Mouse (Mus musculus) Patski (cell line): ENCODE results near the gene She. TPM values are rescaled to one million over a fixed set of nuclear protein-coding genes. Genes with fewer than 3 reads are reported as not detected.

Source experiments
- ATAC-seq: fragments of 100-300 bp; one replicate; pipeline ENCODE4 v1.8.0; 2021
- CTCF ChIA-PET: fragments of 350-600 bp; sonication (Branson Sonifier 250); formaldehyde crosslinking; loops from one replicate; lab custom pipeline; 2022; ENCODE audit warnings: inconsistent platforms; lab: Charles Lee
- POLR2A ChIA-PET: fragments of 350-600 bp; sonication (Branson Sonifier 250); formaldehyde crosslinking; loops from one replicate; lab custom pipeline; 2022; ENCODE audit warnings: antibody characterized with exemption, inconsistent platforms; lab: Charles Lee
- DNase-seq: peaks from one replicate; pipeline ENCODE4 v3.0.0-alpha.2; 2011; ENCODE audit warnings: low read depth, low spot score
- H3K27me3 ChIP-seq: fragments of 371-371 bp; one replicate; pipeline ENCODE4 v1.5.1; 2021
- CTCF ChIP-seq: fragments of 100-300 bp; IDR thresholded peaks from one replicate; pipeline ENCODE4 v1.5.1; 2021
- in situ Hi-C: fragments of 300-500 bp; cut with MboI; formaldehyde crosslinking; loops from 3 replicates; pipeline ENCODE4 v1.11.1; 2018; ENCODE audit warnings: low pct_unique_long_range_greater_than_20kb, mixed read lengths
- polyA plus RNA-seq: library from polyadenylated mRNA; unstranded; gene quantifications from one replicate; pipeline ENCODE4 v1.2.3, GENCODE M21; 2021

She gene
- polyA plus RNA-seq, 1 experiment from 2014 or later: 0.03 TPM

GRCm38 (mm10) chr3:89814051-89814450 lies 17.1 kb upstream of the She start:
- H3K27me3 ChIP-seq: peaks cover 61% of the 10 kb centered on the region

DNA sequence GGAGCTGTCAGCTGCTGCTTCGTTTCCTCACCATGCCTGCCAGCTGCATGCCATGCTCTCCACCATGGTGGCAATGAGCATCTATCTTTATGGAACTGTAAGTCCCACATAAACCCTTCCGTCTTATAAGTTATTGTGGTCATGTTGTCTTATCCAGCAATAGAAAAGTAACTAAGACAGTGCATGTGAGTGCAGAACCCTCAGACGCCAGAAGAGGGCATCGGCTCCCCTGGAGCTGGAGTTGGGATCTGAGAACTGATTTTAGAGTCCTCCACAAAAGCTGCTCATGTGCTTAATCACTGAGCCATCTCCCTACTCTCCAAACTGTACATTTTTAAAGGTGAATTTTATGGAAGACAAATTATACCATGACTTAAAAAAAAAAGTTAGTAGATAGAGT lies 14.1 kb upstream of the She start:
- ChIA-PET POLR2A (no interaction called here), CTCF (interaction anchor here (0.6 to 4.6 kb wide), 9 partner anchors 9 to 147 kb away, joined by 3 to 20 read pairs (median 5); no protein-coding TSS in a partner anchor)
- DNase-seq (no peak), ATAC-seq (no peak)
- in situ Hi-C loops: loop anchor here (10.0 kb wide), 1 partner anchor 258 kb away; the partner anchor contains the start of gene Tpm3
- H3K27me3 ChIP-seq: peaks cover 56% of the 10 kb centered on the region
- TF ChIP-seq CTCF: peak; percentile 82

More at GRCm38 (mm10) chr3:89814051-89814450, 17.1 kb upstream of the She start:
- TF ChIP-seq CTCF: no peak
- no peak for DNase-seq
- in situ Hi-C loops: loop anchor here (10.0 kb wide), 1 partner anchor 261 kb away; the partner anchor contains the start of gene Tpm3
- ChIA-PET CTCF (interaction anchor here (0.9 to 4.6 kb wide), 5 partner anchors 11 to 263 kb away, joined by 3 to 20 read pairs (median 5); no protein-coding TSS in a partner anchor), POLR2A (no interaction called here)
- no peak for ATAC-seq

DNA sequence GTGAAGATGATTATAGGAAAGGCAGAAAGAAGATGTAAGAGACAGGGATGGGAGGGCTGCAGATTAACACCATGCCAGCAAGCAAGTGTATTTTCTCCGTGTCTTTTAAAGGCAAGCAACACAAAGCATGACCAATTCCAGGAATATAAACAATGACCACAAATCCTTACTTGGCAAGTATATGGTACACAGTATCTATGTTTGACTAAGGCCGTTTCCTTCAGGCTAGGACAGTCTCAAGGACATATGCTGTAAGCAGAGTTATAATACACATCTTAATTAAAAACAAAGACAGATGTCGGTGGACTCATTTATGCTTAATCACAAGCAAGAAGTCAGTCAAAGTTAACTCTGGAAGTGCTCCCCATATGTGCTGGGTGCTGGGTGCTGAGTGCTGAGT lies 12.6 kb upstream of the She start:
- POLR2A ChIA-PET: no interaction called here

DNA sequence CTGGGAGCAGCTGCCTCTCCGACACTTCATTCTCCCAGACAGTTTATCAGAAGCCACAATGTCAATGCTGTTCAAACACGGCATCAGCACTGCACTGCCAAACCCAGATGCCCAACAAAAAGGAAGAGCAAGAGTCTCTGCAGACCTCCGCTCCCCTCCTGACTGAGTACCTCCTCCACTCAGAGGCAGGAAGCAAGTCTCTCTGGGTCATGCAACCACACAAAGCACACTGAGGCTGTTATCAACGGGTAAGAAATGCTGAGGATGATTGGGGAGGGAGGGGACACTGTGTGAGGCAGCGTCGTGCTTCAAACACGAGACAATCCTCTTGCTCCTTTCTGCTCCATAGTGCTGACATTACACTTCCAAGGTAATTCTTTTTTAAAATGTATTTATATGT lies 11.3 kb upstream of the She start:
- CTCF ChIA-PET: no interaction called here
- POLR2A ChIA-PET: no interaction called here
- TF ChIP-seq CTCF: no peak
- DNase-seq (no peak), ATAC-seq (peak; percentile 24)
- H3K27me3 ChIP-seq: peaks cover 80% of the 10 kb centered on the region
- in situ Hi-C loops: loop anchor here (10.0 kb wide), 1 partner anchor 255 kb away; the partner anchor contains the start of gene Tpm3

More for the DNA sequence above, 12.6 kb upstream of the She start:
- TF ChIP-seq CTCF: no peak
- peaks cover 68% of the 10 kb centered on the region for H3K27me3 ChIP-seq
- in situ Hi-C loops: loop anchor here (10.0 kb wide), 1 partner anchor 256 kb away; the partner anchor contains the start of gene Tpm3
- ATAC-seq (no peak), DNase-seq (no peak)
- CTCF ChIA-PET: interaction anchor here (1.1 to 4.6 kb wide), 3 partner anchors 11 to 40 kb away, joined by 3 to 20 read pairs (median 13); no protein-coding TSS in a partner anchor

DNA sequence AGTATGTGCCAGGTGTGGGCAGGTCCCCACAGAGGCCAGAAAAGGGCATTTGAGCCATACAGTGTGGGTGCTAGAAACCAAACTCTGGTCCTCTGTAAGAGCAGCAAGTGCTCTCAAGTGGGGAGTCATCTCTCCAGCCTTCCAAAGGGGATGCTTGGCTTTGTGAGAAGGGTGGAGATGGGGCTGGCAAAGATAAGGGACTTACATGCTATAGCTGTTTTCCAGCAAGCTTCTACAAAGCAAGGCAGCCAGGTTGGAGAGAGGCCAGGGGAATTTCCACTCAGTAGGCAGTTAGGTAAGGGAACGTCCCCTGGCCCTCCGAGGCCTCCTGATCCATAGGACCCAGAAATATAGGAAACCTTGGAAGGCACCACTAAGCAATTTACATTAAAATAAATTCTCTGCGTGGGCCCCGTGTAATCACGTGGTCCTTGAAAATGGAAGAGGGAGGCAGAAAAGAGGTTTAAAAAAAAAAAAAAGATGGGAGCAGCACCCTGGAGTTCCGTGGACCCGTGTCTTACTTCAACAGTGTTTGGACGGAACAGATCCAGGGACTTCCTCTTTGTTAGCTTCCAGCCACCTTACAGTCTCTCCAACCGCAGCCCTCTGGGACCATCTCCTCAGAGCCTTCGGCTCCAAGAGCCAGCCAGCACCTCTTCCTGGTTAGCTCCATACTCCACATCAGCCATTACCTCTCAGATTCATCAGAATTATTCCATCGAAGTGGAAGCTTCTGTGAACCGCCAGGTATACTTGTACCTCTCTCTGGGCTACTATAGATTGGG lies 10.7 kb upstream of the She start:
- in situ Hi-C loops: no loop called here
- no peak for TF ChIP-seq CTCF
- ATAC-seq (no peak), DNase-seq (no peak)
- ChIA-PET CTCF (interaction anchor here (0.9 to 1.7 kb wide), 4 partner anchors 9 to 37 kb away, joined by 3 to 7 read pairs (median 4); no protein-coding TSS in a partner anchor), POLR2A (interaction anchor here (1.0 to 1.2 kb wide), 2 partner anchors 13 to 38 kb away, joined by 3 to 4 read pairs; no protein-coding TSS in a partner anchor)
- H3K27me3 ChIP-seq: peaks cover 78% of the 10 kb centered on the region

DNA sequence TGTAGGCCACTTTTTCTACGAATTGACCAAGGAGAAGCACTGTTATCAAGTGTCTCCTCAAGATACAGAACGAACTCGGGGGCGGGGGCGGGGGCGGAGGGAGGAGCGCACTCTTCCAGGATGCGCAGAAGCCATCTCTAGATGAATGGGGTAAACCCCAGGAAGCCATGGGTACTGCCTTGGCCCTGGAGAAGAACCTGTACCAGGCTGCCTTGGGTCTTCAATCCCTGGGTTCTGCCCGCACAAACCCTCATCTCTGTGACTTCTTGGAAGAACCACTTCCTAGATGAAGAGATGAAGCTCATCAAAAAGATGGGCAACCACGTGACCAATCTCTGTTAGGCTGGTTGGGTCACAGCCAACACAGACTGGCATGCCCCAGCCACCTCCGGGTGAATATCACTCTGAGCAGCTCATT lies 10.1 kb upstream of the She start:
- CTCF ChIA-PET: interaction anchor here (0.9 to 1.7 kb wide), 4 partner anchors 10 to 37 kb away, joined by 3 to 7 read pairs (median 4); no protein-coding TSS in a partner anchor
- in situ Hi-C loops: no loop called here
- POLR2A ChIA-PET: interaction anchor here (1.0 to 1.2 kb wide), 2 partner anchors 14 to 37 kb away, joined by 3 to 4 read pairs; no protein-coding TSS in a partner anchor
- H3K27me3 ChIP-seq: peaks cover 76% of the 10 kb centered on the region
- no peak for DNase-seq
- no peak for ATAC-seq
- no peak for TF ChIP-seq CTCF

GRCm38 (mm10) chr3:89821548-89822480 lies 9.4 kb upstream of the She start:
- in situ Hi-C loops: no loop called here
- H3K27me3 ChIP-seq: peaks cover 73% of the 10 kb centered on the region
- DNase-seq (no peak), ATAC-seq (no peak)
- no peak for TF ChIP-seq CTCF
- ChIA-PET CTCF (interaction anchor here (0.9 to 1.7 kb wide), 5 partner anchors 11 to 37 kb away, joined by 3 to 7 read pairs (median 3); no protein-coding TSS in a partner anchor), POLR2A (interaction anchor here (0.5 kb wide), 1 partner anchor 290 kb away, joined by 3 read pairs; no protein-coding TSS in a partner anchor)

- POLR2A ChIA-PET: no interaction called here
- TF ChIP-seq CTCF: no peak
- no peak for DNase-seq
- in situ Hi-C loops: no loop called here
- CTCF ChIA-PET: interaction anchor here (0.9 kb wide), 1 partner anchor 15 kb away, joined by 3 read pairs; no protein-coding TSS in a partner anchor
- no peak for ATAC-seq
- H3K27me3 ChIP-seq: peaks cover 62% of the 10 kb centered on the region
Measured at GRCm38 (mm10) chr3:89823594-89823993, 7.6 kb upstream of the She start.

DNA sequence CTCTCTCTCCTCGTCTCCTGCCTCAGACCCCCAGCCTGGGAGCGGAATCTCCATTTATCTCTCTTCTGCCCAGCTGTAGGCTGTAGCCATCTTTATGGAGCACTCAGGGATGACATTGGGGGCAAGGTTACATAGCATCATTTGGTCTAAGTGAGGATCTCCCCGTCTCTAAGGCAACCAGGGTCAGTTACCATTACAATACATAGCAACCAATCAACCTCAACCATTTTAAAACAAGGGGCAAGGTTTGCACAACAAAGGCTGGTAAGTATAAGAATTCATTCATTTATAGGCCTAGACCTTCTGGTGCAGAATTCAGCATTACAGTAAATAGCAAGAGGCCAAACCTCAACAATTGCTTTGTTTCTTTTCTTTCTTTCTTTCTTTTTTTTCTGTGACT lies 4.9 kb upstream of the She start:
- ChIA-PET CTCF (interaction anchor here (1.1 to 1.2 kb wide), 2 partner anchors 9 to 12 kb away, joined by 3 to 4 read pairs; no protein-coding TSS in a partner anchor), POLR2A (no interaction called here)
- no peak for TF ChIP-seq CTCF
- in situ Hi-C loops: no loop called here
- no peak for DNase-seq
- ATAC-seq: no peak
- peaks cover 68% of the 10 kb centered on the region for H3K27me3 ChIP-seq
